Mouse (Mus musculus) kidney, postnatal 36 days (tissue): ENCODE data around the gene B4galt5.
A peak's percentile ranks its signal among the peaks of the same experiment; 100 is the strongest.

Source experiments
- DNase-seq, 2 experiments: peaks; one replicate each; pipeline ENCODE4 v3.0.0; 2021 to 2022; ENCODE audit warnings: mixed read lengths in 2 of 2

Gene B4galt5

GRCm38 (mm10) chr2:167302641-167303040, 46.3 kb downstream of the B4galt5 start:
- DNase-seq = peak in 1 of 2 experiments; percentile 1

DNA sequence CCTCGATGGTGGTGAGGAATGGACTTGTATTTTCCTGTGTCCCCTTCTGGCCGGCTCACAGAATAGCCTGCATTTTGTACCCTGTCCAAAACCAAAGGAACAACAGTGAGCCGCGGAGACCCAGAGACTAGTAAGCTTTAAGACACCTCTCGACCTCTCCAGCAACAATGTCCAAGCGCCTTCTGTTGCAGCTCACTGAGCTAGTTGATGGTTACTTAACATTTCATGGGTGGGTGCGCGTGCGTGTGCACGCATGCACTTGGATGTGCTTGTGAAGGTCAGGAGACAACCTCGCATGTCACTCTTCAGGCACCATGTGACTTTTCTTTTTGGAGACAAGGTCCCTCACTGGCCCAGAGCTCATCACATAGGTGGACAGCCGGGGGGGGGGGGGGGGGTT, 47.0 kb downstream of the B4galt5 start:
- peak; percentile 51 to 59 for DNase-seq

GRCm38 (mm10) chr2:167301601-167302000, 47.4 kb downstream of the B4galt5 start:
- no peak for DNase-seq

DNA sequence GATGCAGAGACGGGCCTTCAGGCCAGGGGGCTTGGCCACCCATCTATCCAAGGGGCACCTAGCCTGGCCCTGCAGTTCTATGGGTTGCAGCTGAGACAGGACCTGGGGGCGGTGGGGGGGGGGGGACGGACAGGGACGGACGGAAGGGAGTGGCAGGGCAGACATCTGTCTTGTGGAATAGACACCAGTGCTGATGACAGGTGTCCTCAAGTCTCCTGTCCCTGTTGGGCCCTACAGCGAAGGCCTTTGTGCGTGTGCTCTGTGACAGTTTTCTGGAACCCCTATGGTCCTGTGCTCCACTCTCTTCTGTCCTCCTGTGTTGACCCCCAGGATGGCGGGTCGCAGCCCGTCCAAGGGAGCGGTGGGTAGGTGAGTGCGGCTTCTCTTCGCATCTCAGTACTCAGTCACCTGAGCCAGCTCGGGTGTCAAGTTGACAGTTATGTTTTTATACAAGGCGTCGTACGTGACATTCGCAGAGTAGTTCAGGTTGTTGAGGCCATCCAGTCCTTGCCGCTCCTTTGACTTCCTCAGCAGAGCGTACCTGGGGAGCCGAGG, 48.0 kb downstream of the B4galt5 start:
- DNase-seq = peak in 1 of 2 experiments; percentile 3

DNA sequence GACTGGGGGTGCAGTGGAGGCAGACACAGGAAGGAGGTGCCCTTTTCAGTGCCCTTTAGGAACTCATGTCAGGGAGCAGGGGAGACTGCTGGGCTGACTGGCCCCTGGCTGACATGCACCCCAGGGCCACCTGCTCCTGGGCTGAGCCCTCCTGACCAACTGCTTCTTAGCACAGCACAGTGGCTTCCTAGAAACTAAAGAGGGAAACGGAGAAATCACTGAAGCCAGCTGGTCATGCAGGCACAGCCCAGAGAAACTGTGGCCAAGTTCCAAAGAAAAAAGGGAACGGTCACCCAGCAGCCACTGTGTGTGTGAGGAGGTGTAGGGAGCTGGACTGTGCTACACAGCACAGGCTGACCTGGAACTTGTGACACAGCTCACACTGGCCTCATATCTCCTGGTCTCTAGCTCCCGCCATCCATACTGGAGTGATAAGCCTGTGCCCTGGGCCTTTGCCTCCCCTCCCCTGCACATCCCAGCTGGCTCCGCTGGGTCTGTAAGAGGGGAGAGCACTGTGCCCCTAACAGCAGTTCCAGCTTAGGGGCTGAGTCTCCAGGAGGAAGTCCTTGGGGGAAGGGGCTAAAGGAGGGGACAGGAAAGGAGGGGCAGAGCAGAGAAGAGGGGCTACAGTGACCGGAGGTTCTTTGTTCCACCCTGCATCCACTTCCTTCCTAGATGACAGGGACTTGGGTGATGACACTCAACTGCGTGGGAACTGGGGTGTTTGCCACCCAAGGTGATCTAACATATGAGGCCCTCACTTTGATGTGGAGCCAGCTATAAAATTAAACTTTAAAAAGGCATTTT, 48.9 kb downstream of the B4galt5 start:
- peak in 1 of 2 experiments; percentile 7 for DNase-seq

DNA sequence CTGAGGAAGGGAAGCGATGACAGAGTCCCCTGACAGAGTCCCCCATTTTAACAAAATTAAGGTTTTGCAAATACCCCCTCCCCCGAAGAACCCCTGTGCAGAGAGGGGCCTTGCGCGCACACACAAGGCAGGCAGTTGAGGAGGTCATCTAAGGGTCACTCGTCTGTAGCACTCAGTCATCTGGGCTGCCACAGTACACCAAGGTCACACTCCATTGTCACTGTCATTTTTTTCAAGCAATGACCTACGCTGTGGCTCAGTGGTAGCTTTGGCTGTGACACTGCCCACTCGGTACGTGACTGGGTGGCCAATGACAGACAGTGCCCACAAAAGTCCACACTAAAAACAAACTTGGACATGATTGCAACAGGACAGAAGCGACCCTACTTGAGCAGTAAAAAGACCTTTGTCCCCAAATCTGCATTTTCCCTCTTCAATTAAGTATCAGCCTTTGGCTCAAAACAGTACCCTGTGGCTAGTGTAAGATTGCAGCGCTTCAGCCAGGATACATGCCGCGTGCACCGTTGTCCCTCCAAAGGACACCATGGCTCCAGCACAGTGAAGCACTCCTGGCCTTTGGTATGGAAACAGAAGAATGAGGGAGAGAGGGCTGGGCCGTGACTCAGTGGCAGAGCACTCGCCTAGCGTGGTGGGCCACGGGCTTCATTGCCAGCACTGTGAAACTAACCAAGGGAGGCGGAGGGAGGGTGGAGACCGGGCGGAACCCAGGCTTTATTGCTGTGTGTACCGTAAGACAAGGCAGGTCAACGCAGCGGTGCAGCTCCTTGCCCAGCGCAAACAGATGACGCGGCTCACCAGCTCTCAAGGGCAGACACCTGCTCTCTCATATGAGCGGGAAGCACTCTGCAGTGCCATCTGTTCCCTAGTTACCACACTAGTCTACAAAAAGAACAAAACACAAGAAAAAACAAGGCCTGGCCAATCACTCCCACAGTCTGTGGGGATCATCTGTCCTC, 50.0 kb downstream of the B4galt5 start:
- DNase-seq = peak in 1 of 2 experiments; percentile 20

GRCm38 (mm10) chr2:167297985-167298384, 51.0 kb downstream of the B4galt5 start:
- peak in 1 of 2 experiments; percentile 0 for DNase-seq

GRCm38 (mm10) chr2:167294926-167295325, 54.1 kb downstream of the B4galt5 start:
- peak in 1 of 2 experiments; percentile 10 for DNase-seq

GRCm38 (mm10) chr2:167294216-167294615, 54.8 kb downstream of the B4galt5 start:
- peak in 1 of 2 experiments; percentile 2 for DNase-seq

GRCm38 (mm10) chr2:167293289-167294085, 55.5 kb downstream of the B4galt5 start:
- DNase-seq = peak; percentile 54 to 60

- peak in 1 of 2 experiments; percentile 29 for DNase-seq
Measured at GRCm38 (mm10) chr2:167292854-167293253, 56.1 kb downstream of the B4galt5 start.

- peak in 1 of 2 experiments; percentile 4 for DNase-seq
Measured at GRCm38 (mm10) chr2:167292151-167292591, 56.8 kb downstream of the B4galt5 start.

DNA sequence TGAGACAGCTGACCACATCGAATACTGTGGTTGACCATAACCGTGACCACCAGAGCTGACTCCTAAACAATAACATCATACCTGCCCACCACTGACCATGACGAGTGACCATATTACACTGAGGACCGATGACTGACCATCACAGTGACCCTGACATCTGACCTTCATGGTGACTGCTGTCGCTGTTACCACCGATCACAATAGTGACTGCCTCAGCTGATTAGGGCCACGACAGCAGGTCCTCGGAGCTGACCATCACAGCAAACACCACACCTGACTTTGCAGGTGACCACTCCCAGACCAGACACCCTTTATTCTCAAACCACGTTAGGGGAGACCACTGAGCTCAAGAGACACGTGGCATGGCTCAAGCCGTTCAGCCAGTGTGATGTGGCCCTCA, 57.3 kb downstream of the B4galt5 start:
- peak in 1 of 2 experiments; percentile 0 for DNase-seq

DNA sequence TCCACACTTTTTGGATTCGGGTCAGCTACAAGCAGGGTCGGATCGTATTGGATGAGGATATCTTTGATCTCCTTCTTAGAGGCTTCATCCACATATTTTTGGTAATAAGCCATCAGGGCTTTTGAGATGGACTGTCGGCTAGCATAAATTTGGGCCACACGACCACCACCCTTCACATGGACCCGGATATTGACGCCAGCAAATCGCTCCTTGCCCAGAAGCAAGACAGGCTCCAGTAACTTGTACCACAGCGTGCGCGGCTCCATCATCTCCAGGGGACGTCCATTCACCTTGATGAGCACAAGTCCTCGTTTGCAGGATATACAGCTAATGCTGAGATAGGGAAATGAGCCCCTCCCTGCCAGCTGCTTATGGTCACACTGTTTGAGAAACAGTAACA, 67.5 kb downstream of the B4galt5 start:
- peak in 1 of 2 experiments; percentile 0 for DNase-seq

DNA sequence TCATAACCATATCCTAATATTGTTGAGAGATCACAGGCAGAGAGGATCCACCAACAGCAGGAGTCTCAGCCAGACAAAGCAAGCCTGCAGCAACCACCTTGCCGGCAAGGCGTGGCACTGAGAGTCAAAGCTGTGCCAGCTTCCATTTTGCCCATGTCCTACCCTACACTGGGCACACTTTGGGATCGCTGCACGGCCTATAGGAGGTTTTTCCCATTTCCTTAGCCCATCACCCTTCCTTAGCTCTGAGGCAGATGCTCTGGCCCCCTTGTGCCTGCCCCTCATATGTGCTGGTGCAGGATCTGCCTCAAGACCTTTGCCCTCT, 68.0 kb downstream of the B4galt5 start:
- DNase-seq = no peak

GRCm38 (mm10) chr2:167280090-167280985, 68.6 kb downstream of the B4galt5 start:
- DNase-seq = peak; percentile 57 to 84

DNA sequence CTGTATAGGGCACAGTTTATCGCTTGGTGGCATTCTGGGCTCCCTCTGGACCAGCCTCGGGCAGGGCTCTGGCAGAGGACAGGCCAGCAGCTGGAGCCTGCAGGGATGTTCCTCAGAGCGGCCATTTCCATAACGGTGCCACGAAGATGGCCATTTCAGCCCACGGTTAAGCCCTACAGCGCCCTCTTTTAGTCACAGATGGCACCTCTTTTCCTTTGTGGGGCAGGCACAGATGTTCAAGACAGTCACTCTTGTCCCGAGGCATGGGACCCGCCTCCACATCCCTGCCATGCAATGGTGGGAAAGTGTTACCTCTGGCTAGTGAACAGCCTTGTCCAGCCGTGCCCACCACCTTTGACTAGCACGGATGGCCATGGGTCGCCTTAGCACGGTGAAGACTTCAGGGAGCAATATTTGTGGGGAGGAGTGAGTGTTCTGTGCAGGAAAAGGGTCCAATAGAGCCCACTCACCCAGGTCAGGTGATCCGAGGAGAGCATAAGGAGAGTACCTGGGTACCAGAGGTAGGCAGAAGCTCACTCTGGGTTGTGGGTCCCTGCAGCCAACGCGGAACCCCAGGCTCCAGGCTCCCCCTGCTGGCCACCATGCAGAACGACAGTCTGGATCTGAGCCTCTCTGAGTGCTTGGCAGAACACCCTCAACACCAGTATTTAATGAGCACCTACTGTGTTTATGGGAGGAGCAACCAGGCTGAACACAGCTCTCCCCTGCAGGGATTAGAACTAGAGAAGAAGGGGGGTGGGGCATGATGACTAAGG, 70.0 kb downstream of the B4galt5 start:
- DNase-seq = peak; percentile 41 to 88

DNA sequence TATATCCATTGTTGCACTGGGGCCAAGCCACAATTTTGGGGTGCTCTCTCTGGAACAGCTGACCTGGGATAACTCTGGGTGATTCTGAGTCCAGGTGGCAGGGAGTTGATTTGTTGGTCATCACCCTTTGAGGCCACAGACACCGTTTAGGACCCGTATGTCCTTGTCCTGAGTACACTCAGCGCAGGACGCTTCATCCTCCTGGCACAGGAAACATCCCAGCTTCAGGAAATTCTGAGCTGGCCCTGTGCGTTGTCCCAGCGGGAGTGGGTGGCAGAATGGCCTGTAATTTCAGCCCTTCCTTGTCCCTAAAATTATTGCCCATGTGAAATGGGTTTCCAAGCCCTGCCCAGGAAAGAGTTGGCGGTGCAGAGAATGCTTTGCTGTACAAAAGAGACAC, 71.0 kb downstream of the B4galt5 start:
- peak in 1 of 2 experiments; percentile 8 for DNase-seq

DNA sequence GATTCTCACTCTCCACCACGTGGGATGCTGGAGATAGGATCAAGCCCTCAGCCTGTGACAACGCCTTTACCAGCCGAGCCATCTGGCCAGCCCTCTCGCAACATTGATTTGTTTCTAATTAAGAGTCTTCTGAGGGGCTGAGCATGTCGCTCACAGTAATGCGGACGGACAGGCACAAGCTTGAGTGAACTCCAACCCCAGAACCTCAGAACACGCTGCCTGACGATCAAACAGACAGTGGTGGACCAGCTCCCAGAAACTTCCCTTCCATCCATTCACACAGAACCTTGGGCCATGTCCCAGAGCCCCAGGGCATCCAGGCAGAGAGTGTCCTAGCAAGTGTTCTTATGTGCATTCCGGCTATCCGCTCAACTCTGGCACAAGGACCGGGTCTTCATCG, 72.0 kb downstream of the B4galt5 start:
- DNase-seq = peak in 1 of 2 experiments; percentile 0

GRCm38 (mm10) chr2:167275856-167276255, 73.1 kb downstream of the B4galt5 start:
- peak in 1 of 2 experiments; percentile 0 for DNase-seq
